Mouse (Mus musculus): ENCODE measurements around the gene Foxn3. TPM values are rescaled to one million over a fixed set of nuclear protein-coding genes. Genes with fewer than 3 reads are reported as not detected.

Gene Foxn3
- polyA plus RNA-seq, 1 experiment from 2014 or later = 54.0 TPM

- no peak for ATAC-seq (replicated peaks; ENCODE audit: low FRiP score, low read depth)
- no peak overlapping the region for H3K27ac ChIP-seq
Observed at GRCm38 (mm10) chr12:99408651-99409050, 154.7 kb downstream of the Foxn3 start.

GRCm38 (mm10) chr12:99408089-99408488 lies 155.3 kb downstream of the Foxn3 start:
- Histone ChIP-seq H3K9ac (ENCODE audit: low read depth, low read length) (no peak overlapping the region), H3K27me3 (ENCODE audit: insufficient read depth, low read length) (no peaks in the 10 kb centered on the region), H3K4me3 (replicated peaks; ENCODE audit: low read depth, low read length) (no peak overlapping the region), H3K4me1 (replicated peaks; ENCODE audit: insufficient read depth, low read length) (no peaks in the 10 kb centered on the region), H3K36me3 (ENCODE audit: insufficient read depth, low read length) (no peaks in the 10 kb centered on the region), H3K4me2 (ENCODE audit: low read length) (no peak overlapping the region), H3K9me3 (replicated peaks; ENCODE audit: low read length) (no peaks in the 10 kb centered on the region), H3K27ac (no peak overlapping the region)
- no peak for ATAC-seq (replicated peaks; ENCODE audit: low FRiP score, low read depth)
- 92% methylated on average over 16 of the region's 16 CpGs for WGBS
- no peak for DNase-seq (ENCODE audit: low spot score)
- no peak for TF ChIP-seq CTCF (IDR thresholded peaks at IDR 0.05; ENCODE audit: low read depth)

More at GRCm38 (mm10) chr12:99408651-99409050, 154.7 kb downstream of the Foxn3 start:
- Histone ChIP-seq H3K4me3 (replicated peaks; ENCODE audit: low read depth, low read length) (no peak overlapping the region), H3K36me3 (ENCODE audit: insufficient read depth, low read length) (no peaks in the 10 kb centered on the region), H3K9ac (ENCODE audit: low read depth, low read length) (no peak overlapping the region), H3K9me3 (replicated peaks; ENCODE audit: low read length) (no peaks in the 10 kb centered on the region), H3K4me2 (ENCODE audit: low read length) (no peak overlapping the region), H3K27me3 (ENCODE audit: insufficient read depth, low read length) (no peaks in the 10 kb centered on the region), H3K4me1 (replicated peaks; ENCODE audit: insufficient read depth, low read length) (no peaks in the 10 kb centered on the region)
- TF ChIP-seq CTCF (IDR thresholded peaks at IDR 0.05; ENCODE audit: low read depth) = no peak
- 48% methylated on average over 3 of the region's 3 CpGs for WGBS
- no peak for DNase-seq (ENCODE audit: low spot score)

GRCm38 (mm10) chr12:99407318-99407716 lies 156.1 kb downstream of the Foxn3 start:
- no peak overlapping the region for H3K9ac ChIP-seq (ENCODE audit: low read depth, low read length)
- H3K27ac ChIP-seq = no peak overlapping the region
- H3K36me3 ChIP-seq (ENCODE audit: insufficient read depth, low read length) = no peaks in the 10 kb centered on the region
- H3K4me1 ChIP-seq (replicated peaks; ENCODE audit: insufficient read depth, low read length) = no peaks in the 10 kb centered on the region
- ATAC-seq (replicated peaks; ENCODE audit: low FRiP score, low read depth) (no peak), DNase-seq (ENCODE audit: low spot score) (peak; percentile 49)
- WGBS = 77% methylated on average over 6 of the region's 6 CpGs
- TF ChIP-seq CTCF (IDR thresholded peaks at IDR 0.05; ENCODE audit: low read depth) = no peak
- no peaks in the 10 kb centered on the region for H3K27me3 ChIP-seq (ENCODE audit: insufficient read depth, low read length)
- no peak overlapping the region for H3K4me3 ChIP-seq (replicated peaks; ENCODE audit: low read depth, low read length)
- peak overlapping the region; percentile 40 for H3K4me2 ChIP-seq (ENCODE audit: low read length)
- no peaks in the 10 kb centered on the region for H3K9me3 ChIP-seq (replicated peaks; ENCODE audit: low read length)

GRCm38 (mm10) chr12:99406697-99407317 lies 156.6 kb downstream of the Foxn3 start:
- H3K4me2 ChIP-seq (ENCODE audit: low read length) = peak overlapping the region; percentile 40
- H3K36me3 ChIP-seq (ENCODE audit: insufficient read depth, low read length) = no peaks in the 10 kb centered on the region
- H3K4me3 ChIP-seq (replicated peaks; ENCODE audit: low read depth, low read length) = no peak overlapping the region
- no peak overlapping the region for H3K9ac ChIP-seq (ENCODE audit: low read depth, low read length)
- no peaks in the 10 kb centered on the region for H3K4me1 ChIP-seq (replicated peaks; ENCODE audit: insufficient read depth, low read length)
- ATAC-seq (replicated peaks; ENCODE audit: low FRiP score, low read depth) (no peak), DNase-seq (ENCODE audit: low spot score) (peak; percentile 34)
- H3K27ac ChIP-seq = no peak overlapping the region
- 54% methylated on average over 15 of the region's 15 CpGs for WGBS
- H3K9me3 ChIP-seq (replicated peaks; ENCODE audit: low read length) = no peaks in the 10 kb centered on the region
- no peaks in the 10 kb centered on the region for H3K27me3 ChIP-seq (ENCODE audit: insufficient read depth, low read length)
- TF ChIP-seq CTCF (IDR thresholded peaks at IDR 0.05; ENCODE audit: low read depth) = no peak

GRCm38 (mm10) chr12:99406254-99406653 lies 157.1 kb downstream of the Foxn3 start:
- H3K9me3 ChIP-seq (replicated peaks; ENCODE audit: low read length) = no peaks in the 10 kb centered on the region
- 17% methylated on average over 9 of the region's 9 CpGs for WGBS
- H3K36me3 ChIP-seq (ENCODE audit: insufficient read depth, low read length) = no peaks in the 10 kb centered on the region
- H3K9ac ChIP-seq (ENCODE audit: low read depth, low read length) = no peak overlapping the region
- no peak overlapping the region for H3K4me3 ChIP-seq (replicated peaks; ENCODE audit: low read depth, low read length)
- no peak overlapping the region for H3K27ac ChIP-seq
- peak; percentile 65 for DNase-seq (ENCODE audit: low spot score)
- H3K4me1 ChIP-seq (replicated peaks; ENCODE audit: insufficient read depth, low read length) = no peaks in the 10 kb centered on the region
- no peak; the same call in 1 of the 2 replicates for ATAC-seq (replicated peaks; ENCODE audit: low FRiP score, low read depth)
- TF ChIP-seq CTCF (IDR thresholded peaks at IDR 0.05; ENCODE audit: low read depth) = no peak
- H3K4me2 ChIP-seq (ENCODE audit: low read length) = peak overlapping the region; percentile 13; the same call in 1 of the 2 replicates
- H3K27me3 ChIP-seq (ENCODE audit: insufficient read depth, low read length) = no peaks in the 10 kb centered on the region

- Histone ChIP-seq H3K36me3 (ENCODE audit: insufficient read depth, low read length) (no peaks in the 10 kb centered on the region), H3K4me2 (ENCODE audit: low read length) (no peak overlapping the region), H3K9me3 (replicated peaks; ENCODE audit: low read length) (no peaks in the 10 kb centered on the region), H3K9ac (ENCODE audit: low read depth, low read length) (no peak overlapping the region), H3K4me1 (replicated peaks; ENCODE audit: insufficient read depth, low read length) (no peaks in the 10 kb centered on the region), H3K27me3 (ENCODE audit: insufficient read depth, low read length) (no peaks in the 10 kb centered on the region), H3K4me3 (replicated peaks; ENCODE audit: low read depth, low read length) (no peak overlapping the region), H3K27ac (no peak overlapping the region)
- ATAC-seq (replicated peaks; ENCODE audit: low FRiP score, low read depth) = no peak
- no peak for TF ChIP-seq CTCF (IDR thresholded peaks at IDR 0.05; ENCODE audit: low read depth)
- 79% methylated on average over 4 of the region's 4 CpGs for WGBS
- no peak for DNase-seq (ENCODE audit: low spot score)
Observed at GRCm38 (mm10) chr12:99405401-99405800, 158.0 kb downstream of the Foxn3 start.

GRCm38 (mm10) chr12:99403004-99403403 lies 160.4 kb downstream of the Foxn3 start:
- H3K9me3 ChIP-seq (replicated peaks; ENCODE audit: low read length) = no peaks in the 10 kb centered on the region
- H3K4me2 ChIP-seq (ENCODE audit: low read length) = no peak overlapping the region
- no peak overlapping the region for H3K9ac ChIP-seq (ENCODE audit: low read depth, low read length)
- no peaks in the 10 kb centered on the region for H3K4me1 ChIP-seq (replicated peaks; ENCODE audit: insufficient read depth, low read length)
- H3K4me3 ChIP-seq (replicated peaks; ENCODE audit: low read depth, low read length) = no peak overlapping the region
- ATAC-seq (replicated peaks; ENCODE audit: low FRiP score, low read depth) = no peak
- H3K27me3 ChIP-seq (ENCODE audit: insufficient read depth, low read length) = no peaks in the 10 kb centered on the region
- DNase-seq (ENCODE audit: low spot score) = no peak
- no peak overlapping the region for H3K27ac ChIP-seq
- 95% methylated on average over 5 of the region's 5 CpGs for WGBS
- no peaks in the 10 kb centered on the region for H3K36me3 ChIP-seq (ENCODE audit: insufficient read depth, low read length)
- TF ChIP-seq CTCF (IDR thresholded peaks at IDR 0.05; ENCODE audit: low read depth) = no peak
